Mouse (Mus musculus) kidney, adult 8-10 months (tissue): ENCODE results near the gene Tceal7.
"Not testable (repeated sequence)": the region's sequence is repeated elsewhere in the genome, so short reads cannot be mapped to it uniquely, and the experiment has no call there.

Experiments
- DNase-seq, 2 experiments: peaks; one replicate each; pipeline ENCODE4 v3.0.0; 2022

Gene Tceal7

DNA sequence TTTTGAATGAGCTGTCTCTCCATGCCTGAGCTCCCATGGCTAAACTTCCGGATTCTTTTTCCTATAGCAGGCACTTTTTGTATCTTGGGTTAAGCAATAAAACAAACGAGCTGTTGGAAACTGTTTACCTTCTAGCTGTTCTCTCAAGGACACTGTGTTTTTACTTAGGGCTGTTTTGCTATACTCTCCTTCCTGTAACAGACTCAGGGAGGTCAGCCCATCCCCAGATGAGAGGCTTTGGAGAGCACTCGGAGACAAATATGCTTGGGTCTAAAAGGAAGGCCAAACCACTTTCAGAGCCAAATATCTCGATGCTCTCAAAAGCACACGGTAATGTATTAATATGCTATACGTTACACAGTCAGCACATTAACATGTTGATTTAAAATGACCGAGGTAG, 35.1 kb downstream of the Tceal7 start:
- DNase-seq, result no peak

GRCm38 (mm10) chrX:136252023-136252729, 37.6 kb downstream of the Tceal7 start:
- no peak for DNase-seq

DNA sequence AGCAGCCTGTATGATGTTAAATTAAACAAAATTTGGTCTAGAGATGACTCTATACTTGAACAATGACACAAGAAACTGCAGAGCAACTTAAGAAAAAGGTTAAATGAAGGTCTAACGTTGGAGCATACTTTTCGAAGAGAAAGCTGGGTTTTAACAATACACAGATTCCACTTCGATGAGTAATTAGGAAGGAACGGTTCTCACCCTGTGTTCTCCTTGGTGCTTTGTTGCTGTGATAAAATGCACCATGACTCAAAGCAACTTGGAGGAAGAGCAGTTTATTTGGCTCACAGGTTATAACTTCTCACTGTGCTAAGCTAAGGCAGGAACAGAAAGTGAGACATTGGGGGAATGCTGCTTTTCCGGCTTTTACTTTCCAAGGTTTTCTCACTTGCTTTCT, 53.1 kb downstream of the Tceal7 start:
- DNase-seq, result no peak

DNA sequence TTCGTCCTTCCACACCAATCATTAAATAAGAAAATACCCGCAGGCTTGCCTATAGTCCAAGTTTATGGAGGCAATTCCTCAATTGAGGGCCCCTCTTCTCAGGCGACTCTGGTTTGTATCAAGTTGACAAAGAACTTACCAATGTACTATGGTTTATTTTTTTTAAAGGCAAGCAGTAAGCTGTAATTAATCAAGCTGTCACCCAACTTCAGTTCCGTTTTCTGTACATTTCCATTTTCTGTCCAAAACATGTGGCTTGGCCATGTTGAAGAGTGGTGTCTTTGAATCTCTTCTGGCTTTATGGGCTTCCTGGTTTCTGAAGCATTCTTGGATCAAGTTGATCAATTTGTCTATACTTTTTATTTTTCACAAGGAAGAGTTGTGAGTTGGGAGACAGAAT, 53.6 kb downstream of the Tceal7 start:
- DNase-seq, result no peak

DNA sequence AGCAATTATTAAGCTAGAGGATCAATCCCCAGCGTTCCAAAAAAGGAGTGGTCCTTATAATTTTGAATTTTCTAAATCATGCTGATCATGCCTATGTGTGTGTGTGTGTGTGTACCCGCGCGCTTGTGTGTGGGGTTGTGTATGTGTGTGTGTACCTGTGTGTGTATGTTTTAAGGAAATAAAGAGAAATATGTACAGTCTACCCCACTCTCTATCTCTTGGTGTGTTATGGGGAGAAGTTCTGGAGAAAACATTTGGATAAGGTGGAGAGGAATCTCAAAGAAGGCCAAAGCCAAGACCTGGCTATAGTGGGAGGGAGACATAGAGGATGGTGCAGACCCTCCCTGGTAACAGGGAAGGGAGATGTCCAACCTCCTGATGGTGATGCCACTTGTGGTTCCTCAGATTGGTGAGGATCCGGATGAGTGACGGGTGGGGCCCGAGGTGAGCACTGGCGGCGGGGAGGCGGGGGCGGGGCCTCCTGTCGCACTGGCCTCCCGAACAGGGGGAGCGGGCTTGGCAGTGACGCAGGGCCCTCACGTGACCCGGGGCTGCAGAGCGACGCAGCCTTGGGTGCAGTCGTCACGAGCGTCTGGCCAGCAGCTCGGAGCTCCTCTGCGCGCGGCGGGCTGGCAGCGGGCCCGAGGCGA, 55.3 kb downstream of the Tceal7 start, which contains the start of gene Bex3:
Gene Bex3, plus strand, starts transcription at position 511 of the 650 bp plus-strand sequence.
- DNase-seq, result peak; percentile 19 to 28

DNA sequence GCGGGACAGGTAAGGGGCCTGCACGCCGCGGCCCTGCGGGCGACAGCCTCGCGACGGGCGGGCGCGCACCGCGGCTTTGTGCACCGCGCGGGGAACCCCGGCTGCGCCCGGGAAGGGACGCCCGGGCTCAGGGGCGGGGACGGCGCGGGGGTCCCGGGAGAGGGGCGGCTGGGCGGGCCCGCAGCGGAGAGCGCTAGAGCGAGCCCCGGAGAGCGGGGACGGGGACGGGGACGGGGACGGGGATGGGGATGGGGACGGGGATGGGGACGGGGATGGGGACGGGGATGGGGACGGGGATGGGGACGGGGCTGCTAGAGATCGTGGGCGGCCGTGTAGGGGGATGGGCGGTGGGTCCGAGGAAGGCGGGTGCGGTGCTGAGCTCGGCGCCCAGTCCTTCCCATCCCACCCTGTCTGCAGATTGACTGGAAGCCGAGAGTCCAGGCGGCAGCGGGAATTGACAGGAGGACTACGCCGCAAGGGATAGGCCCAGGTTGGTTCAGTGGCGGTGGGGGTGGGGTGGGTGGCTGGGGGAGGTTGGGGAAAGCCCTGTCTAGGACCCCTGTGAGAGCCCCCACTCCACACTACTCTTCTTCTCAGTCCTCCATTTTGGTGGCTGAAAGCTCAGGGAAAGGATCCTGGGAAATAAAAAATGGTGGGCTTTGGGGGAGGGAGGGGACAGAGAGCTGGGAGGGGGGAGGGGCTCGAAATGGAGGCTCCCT, 56.0 kb downstream of the Tceal7 start:
- DNase-seq, result not testable (repeated sequence)

DNA sequence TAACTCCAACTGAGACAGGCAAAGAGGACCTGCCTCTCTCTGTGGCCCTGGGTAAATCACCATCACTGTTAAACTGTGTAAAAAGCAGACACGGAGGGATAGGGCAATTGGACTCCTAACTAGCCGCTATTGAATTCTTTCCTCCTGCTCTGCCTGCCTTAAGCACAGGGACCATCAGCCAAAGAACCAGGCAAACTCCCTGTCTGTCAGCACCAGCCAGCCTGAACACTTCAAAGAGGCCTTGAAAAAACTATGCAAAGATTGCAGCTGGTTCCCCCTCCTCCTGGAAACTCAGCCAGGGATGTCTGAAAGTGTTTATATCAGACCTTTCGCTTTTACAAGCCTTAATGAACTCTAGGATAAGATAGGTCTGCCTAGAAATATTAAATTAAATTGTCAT, 60.0 kb downstream of the Tceal7 start:
- no peak for DNase-seq

- no peak for DNase-seq
These were observed 60.8 kb downstream of the Tceal7 start for GRCm38 (mm10) chrX:136275386-136275785.
